In genomic region chr11:73199230-73199712, GRCm38 (mm10) we compare ENCODE assay signal across 7 mouse cellular contexts. TPM values are rescaled to one million over a fixed set of nuclear protein-coding genes. Genes with fewer than 3 reads are reported as not detected.
DNase-seq lines count a peak whose midpoint lies in the region; ATAC-seq lines count a peak whose summit lies in the region.

Gene Shpk (plus strand): TSS chr11:73199460.

- H3K4me3 ChIP-seq in embryonic facial prominence, embryonic 11.5 days (ENCODE audit: low read depth, low read length) = peak within 1 kb of the TSS; percentile 67
- peak within 1 kb of the TSS; percentile 58 for H3K4me3 ChIP-seq in limb, embryonic 11.5 days (ENCODE audit: low read depth, low read length)
- H3K4me3 ChIP-seq in midbrain, embryonic 14.5 days (replicated peaks; ENCODE audit: low read depth, low read length) = peak within 1 kb of the TSS; percentile 56

- ATAC-seq in embryonic facial prominence, embryonic 11.5 days (replicated peaks; ENCODE audit: insufficient number of reproducible peaks, low FRiP score, low TSS enrichment, low read depth) = peak; percentile 97
- peak; percentile 97 for ATAC-seq in limb, embryonic 11.5 days (ENCODE audit: insufficient number of reproducible peaks, low FRiP score, low TSS enrichment, low read depth)
- ATAC-seq in midbrain, embryonic 14.5 days (ENCODE audit: low FRiP score, low TSS enrichment) = peak; percentile 97

- peak within 1 kb of the TSS; percentile 71 for H3K9ac ChIP-seq in embryonic facial prominence, embryonic 11.5 days (replicated peaks; ENCODE audit: low read length)
- H3K9ac ChIP-seq in limb, embryonic 11.5 days (ENCODE audit: low read length) = peak within 1 kb of the TSS; percentile 64
- peak within 1 kb of the TSS; percentile 77 for H3K9ac ChIP-seq in midbrain, embryonic 14.5 days (replicated peaks; ENCODE audit: low read length)

- no peaks in the 10 kb centered on the region for H3K9me3 ChIP-seq in embryonic facial prominence, embryonic 11.5 days (replicated peaks; ENCODE audit: control insufficient read depth, low read length)
- H3K9me3 ChIP-seq in limb, embryonic 11.5 days (ENCODE audit: control insufficient read depth, low read length) = no peaks in the 10 kb centered on the region
- no peaks in the 10 kb centered on the region for H3K9me3 ChIP-seq in midbrain, embryonic 14.5 days (ENCODE audit: control insufficient read depth, low read length)

- H3K27ac ChIP-seq in embryonic facial prominence, embryonic 11.5 days (replicated peaks; ENCODE audit: low read depth, low read length) = no peak within 1 kb of the TSS
- H3K27ac ChIP-seq in limb, embryonic 11.5 days (replicated peaks; ENCODE audit: low read depth, low read length) = no peak within 1 kb of the TSS
- peak within 1 kb of the TSS; percentile 34; the same call in 1 of the 2 replicates for H3K27ac ChIP-seq in midbrain, embryonic 14.5 days (replicated peaks; ENCODE audit: low read depth, low read length)

- no peaks in the 10 kb centered on the region for H3K27me3 ChIP-seq in embryonic facial prominence, embryonic 11.5 days (ENCODE audit: control insufficient read depth, insufficient read depth, low read length)
- no peaks in the 10 kb centered on the region for H3K27me3 ChIP-seq in limb, embryonic 11.5 days (ENCODE audit: control insufficient read depth, insufficient read depth, low read length)
- no peaks in the 10 kb centered on the region for H3K27me3 ChIP-seq in midbrain, embryonic 14.5 days (ENCODE audit: control insufficient read depth, insufficient read depth, low read length)

- WGBS in embryonic facial prominence, embryonic 11.5 days = under 1% methylated on average over 31 of the region's 32 CpGs
- WGBS in limb, embryonic 11.5 days = under 1% methylated on average over 32 of the region's 32 CpGs
- WGBS in midbrain, embryonic 14.5 days = under 1% methylated on average over 32 of the region's 32 CpGs

- peak within 1 kb of the TSS; percentile 97 for H3K4me2 ChIP-seq in embryonic facial prominence, embryonic 11.5 days (ENCODE audit: low read depth, low read length)
- H3K4me2 ChIP-seq in limb, embryonic 11.5 days (ENCODE audit: low read depth, severe bottlenecking) = peak within 1 kb of the TSS; percentile 76
- H3K4me2 ChIP-seq in midbrain, embryonic 14.5 days (ENCODE audit: low read length) = peak within 1 kb of the TSS; percentile 93

- no peaks in the 10 kb centered on the region for H3K4me1 ChIP-seq in embryonic facial prominence, embryonic 11.5 days (ENCODE audit: control insufficient read depth, insufficient read depth, low read length)
- H3K4me1 ChIP-seq in limb, embryonic 11.5 days (ENCODE audit: control insufficient read depth, insufficient read depth, low read length) = no peaks in the 10 kb centered on the region
- peaks cover 17% of the 10 kb centered on the region for H3K4me1 ChIP-seq in midbrain, embryonic 14.5 days (ENCODE audit: control insufficient read depth, insufficient read depth, low read length)

- peak; percentile 95 for DNase-seq in adrenal gland, postnatal 14 days
- peak; percentile 95 for DNase-seq in embryonic facial prominence, embryonic 11.5 days (ENCODE audit: low spot score)
- DNase-seq in heart, adult 11 months = peak; percentile 100
- DNase-seq in kidney, adult 18-20 months = peak; percentile 96
- DNase-seq in limb, embryonic 11.5 days (ENCODE audit: low spot score) = peak; percentile 94
- DNase-seq in midbrain, embryonic 14.5 days = peak; percentile 97
- DNase-seq in spleen, adult 18-20 months = peak; percentile 85 to 90

- no peaks in the 10 kb centered on the region for H3K36me3 ChIP-seq in embryonic facial prominence, embryonic 11.5 days (replicated peaks; ENCODE audit: control insufficient read depth, insufficient read depth, low read depth, low read length)
- H3K36me3 ChIP-seq in limb, embryonic 11.5 days (ENCODE audit: control insufficient read depth, insufficient read depth, low read length) = no peaks in the 10 kb centered on the region
- peaks cover 8% of the 10 kb centered on the region for H3K36me3 ChIP-seq in midbrain, embryonic 14.5 days (ENCODE audit: control insufficient read depth, insufficient read depth, low read length)

RNA-seq across cellular contexts. Expression of gene Shpk, which starts in this region (rescaled TPM):
- 10.3 and 11.8 TPM in 2 replicates for total RNA-seq in adrenal gland, postnatal 14 days (2021)
- 0.93 and 1.0 TPM in 2 replicates for polyA plus RNA-seq in embryonic facial prominence, embryonic 11.5 days (2014; fragmentation: Nextera tagmentation; extraction: Ambion mirVana)
- polyA plus RNA-seq in limb, embryonic 11.5 days (2014; fragmentation: Nextera tagmentation; extraction: Ambion mirVana) = 0.74 and 1.0 TPM in 2 replicates
- 1.1 and 1.6 TPM in 2 replicates for polyA plus RNA-seq in midbrain, embryonic 14.5 days (2014; fragmentation: Nextera tagmentation; extraction: Ambion mirVana)
